Mouse (Mus musculus) urinary bladder, postnatal 14 days (tissue): ENCODE data around the gene Sh3pxd2a.
"Not testable (repeated sequence)": the region's sequence is repeated elsewhere in the genome, so short reads cannot be mapped to it uniquely, and the experiment has no call there.

Source experiments
- DNase-seq: peaks from one replicate; pipeline ENCODE4 v3.0.0; 2021; ENCODE audit warnings: low spot score

The Sh3pxd2a gene

DNA sequence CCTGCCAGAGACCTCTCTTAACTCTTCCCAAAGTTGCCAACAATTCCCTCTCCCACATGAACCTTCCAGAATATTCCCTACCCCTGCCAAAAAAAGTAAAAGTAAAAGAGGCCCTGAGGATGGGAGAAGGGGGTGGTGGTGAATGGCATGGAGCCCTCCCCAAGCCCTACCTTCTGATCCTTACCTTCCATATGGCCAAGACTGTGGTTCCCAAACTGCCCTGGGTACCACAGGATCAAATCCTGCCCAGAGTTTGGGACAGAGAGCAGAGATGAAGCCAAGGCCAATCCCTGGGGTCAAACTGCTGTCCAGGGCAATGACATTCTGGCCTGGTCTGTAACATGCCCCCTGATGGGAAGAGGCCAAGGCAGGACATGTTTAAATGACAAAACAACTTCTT lies 55.1 kb downstream of the Sh3pxd2a start:
- DNase-seq = no peak

DNA sequence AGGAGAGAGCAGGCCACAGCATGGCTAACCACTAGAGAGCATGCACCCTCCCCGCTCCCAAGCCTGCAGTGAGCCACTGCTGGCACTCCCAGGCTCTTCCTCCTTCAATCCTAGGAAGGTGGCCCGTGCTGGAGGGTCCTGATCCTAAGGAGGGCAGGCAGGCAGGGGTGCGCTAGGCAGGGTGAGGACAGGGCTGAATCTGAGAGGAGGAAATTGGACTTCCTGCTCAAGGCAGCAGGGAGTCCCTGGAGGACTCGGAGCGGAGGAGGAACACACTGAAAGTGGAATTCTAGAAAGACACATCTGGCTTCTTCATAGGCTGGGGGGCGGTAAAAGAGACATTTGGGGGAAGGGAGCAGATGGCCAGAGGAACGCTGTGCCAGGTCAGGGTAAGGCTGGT lies 55.5 kb downstream of the Sh3pxd2a start:
- DNase-seq = no peak

DNA sequence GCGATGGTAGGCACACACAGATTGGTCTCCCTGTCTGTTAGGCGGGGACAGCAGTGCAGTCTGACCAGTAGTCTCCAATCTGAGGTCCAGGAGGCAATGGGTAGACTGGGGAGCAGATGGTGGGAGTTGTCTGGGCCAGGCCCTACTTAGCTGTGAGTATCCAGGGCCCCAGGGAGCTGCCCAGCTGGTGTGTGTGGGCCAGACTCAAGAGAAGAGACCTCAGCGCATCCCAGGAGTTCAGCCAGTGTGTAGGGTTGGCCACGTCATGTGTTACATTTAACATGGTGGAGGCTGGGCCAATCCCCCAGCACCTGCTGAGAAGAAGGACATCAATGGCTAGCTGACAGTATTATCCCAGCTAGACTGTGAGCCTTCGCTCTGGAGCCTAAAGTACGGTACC lies 56.9 kb downstream of the Sh3pxd2a start:
- DNase-seq = no peak

- DNase-seq = no peak
Observed at GRCm38 (mm10) chr19:47406524-47406923, 57.7 kb downstream of the Sh3pxd2a start.

DNA sequence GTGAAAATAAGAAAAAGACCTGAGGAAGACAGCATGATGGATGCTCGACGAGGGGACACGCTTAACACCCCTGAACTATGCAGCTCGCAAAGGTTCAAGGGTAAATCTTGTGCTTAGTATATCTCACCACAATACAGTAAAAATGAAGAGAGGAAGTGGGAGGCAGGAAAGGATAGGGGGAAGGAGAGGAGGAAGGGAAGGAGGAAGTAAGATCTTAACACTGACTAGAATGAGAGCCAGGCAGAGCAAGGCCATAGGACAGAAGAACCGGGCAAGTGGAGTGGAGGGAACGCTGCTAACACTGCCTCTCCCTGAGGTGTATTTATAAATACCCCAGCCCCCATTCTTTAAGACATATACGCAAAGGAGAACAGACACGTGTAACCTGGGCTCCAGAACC lies 58.7 kb downstream of the Sh3pxd2a start:
- DNase-seq = no peak

DNA sequence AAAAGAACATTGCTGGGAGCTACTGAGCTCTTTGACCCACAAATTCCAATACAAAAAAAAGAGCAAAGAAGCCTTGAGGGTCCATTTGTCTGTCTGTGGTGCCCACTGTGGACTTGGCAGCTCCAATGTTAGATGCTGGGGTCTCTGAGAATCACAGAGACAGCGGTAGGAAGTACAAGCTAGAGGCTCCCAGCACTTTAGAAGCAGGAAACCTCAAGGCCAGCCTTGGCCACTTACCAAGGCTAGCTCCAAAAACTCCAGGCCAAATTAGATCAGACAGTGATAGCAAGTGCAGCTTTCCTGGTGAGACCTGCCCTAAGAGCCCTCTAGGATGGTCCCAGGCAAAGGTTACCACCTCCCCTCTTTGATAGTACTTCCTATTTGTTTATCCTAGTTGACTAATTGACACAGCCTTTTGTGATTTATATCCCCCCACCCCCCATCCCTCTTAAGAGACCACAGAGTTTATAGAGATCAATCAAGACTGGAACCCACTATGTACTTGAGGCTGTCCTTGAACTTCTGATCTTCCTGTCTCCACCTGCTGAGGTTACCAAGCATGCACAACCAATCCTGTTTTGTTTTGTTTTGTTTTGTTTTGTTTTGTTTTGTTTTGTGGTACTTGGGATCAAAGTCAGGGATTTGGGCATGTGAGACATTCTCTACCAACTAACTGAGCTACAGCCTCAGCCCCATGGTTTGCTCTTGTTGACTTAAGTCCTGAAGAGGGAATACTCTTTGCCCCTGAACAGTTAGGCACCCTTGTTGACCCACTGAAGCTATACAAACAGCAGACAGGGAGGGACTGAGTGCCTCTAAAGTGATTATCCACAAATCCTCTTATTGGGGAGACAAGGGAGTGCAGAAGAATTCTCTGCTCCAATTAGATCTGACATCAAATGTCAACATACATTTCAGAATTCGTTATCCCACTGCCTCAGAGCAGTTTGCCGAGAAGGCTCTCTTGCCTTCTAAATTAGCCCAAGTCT lies 60.5 kb downstream of the Sh3pxd2a start:
- DNase-seq = no peak

- peak; percentile 80 for DNase-seq
Observed at GRCm38 (mm10) chr19:47402976-47403375, 61.2 kb downstream of the Sh3pxd2a start.

DNA sequence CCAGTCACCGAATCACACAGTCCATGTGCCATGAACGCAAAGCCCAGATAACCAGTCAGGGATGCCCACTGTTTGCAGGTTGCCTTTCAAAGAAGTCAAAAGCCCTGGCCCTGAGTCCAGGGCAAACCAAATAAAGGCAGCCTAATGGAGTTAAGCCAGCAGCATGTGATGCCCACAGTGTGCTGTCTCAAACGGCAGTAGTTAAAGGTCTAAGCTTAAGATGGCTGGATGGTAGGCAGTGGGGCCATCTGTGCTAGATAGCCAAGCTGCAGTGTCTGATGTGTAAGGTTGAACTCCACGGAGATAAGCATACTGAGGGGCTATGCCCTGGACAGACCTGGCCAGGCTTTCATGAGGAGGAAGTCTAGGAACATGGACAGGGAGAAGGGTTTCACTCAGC lies 61.7 kb downstream of the Sh3pxd2a start:
- DNase-seq = no peak

DNA sequence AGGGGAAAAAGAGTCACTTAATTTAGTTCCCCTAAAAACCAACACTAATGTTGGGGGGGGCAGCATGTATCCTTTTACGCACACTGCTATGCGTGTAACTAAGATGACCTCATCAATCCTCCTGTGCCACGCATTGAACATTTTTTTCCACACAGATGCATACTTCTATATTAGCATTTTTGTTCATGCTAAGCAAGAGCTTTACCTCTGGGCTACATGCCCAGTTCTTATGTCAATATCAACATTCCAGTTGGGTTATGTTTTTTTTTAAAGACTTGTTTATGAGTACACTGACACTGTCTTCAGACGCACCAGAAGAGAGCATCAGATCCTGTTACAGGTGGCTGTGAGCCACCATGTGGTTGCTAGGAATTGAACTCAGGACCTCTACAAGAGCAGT lies 64.5 kb downstream of the Sh3pxd2a start:
- no peak for DNase-seq

DNA sequence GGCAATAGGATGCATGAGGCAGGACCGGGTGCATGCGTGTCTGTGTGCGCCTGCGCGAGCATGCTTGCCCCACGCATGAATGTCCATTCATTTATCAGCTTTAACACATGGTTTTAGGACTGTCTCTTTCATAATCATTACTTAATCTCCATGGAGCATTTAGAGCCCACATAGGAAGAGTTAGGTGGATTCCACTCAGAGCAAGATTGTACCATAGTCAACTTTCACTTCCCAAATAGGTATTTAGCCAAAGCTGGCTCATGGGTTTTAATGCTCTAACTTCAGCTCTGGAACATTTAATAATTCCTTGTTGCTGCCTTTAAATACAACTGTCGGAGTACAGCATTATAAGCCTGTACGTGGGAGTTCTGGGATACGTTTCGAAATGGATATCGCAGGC lies 65.2 kb downstream of the Sh3pxd2a start:
- no peak for DNase-seq

- DNase-seq = no peak
Observed at GRCm38 (mm10) chr19:47397882-47398671, 66.1 kb downstream of the Sh3pxd2a start.

- DNase-seq = no peak
Observed at GRCm38 (mm10) chr19:47395338-47395737, 68.9 kb downstream of the Sh3pxd2a start.

DNA sequence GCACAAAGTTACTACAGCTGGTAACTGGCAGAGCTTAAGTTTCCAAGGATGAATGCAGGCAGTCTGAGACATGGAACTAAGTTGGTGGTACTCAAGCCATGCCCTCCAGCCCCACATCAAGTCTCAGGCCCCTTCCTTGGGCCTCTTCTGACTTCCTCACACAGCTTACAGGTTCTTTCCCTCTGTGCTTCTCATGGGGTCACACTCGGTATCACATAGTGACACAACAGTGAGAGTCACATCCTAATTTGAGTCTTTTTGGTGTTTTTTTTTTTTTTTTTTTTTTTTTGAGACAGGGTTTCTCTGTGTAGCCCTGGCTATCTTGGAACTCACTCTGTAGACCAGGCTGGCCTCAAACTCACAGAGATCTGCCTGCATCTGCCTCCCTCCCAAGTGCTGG lies 69.4 kb downstream of the Sh3pxd2a start:
- DNase-seq = not testable (repeated sequence)

GRCm38 (mm10) chr19:47390878-47391277 lies 73.3 kb downstream of the Sh3pxd2a start:
- DNase-seq = no peak

DNA sequence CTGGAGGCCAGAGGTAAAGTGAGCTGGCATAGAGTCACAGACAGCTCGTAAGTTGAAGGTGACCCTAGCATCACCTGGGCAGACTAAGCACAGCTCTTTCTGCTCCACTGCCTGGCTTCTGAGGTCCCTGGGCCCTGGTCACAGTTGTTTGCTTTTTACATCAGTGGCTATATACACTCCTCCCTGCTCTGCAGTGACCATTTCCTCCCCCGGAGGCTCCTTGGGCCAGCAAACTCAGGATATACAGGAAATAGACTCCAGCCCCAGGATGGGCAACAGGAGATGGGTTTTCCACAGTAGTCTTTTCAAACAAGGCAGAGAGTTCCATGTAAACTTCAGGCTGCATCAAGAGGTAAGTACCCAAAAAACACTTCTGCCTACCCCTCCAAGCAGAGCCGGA lies 76.3 kb downstream of the Sh3pxd2a start:
- DNase-seq = no peak

GRCm38 (mm10) chr19:47387395-47387794 lies 76.8 kb downstream of the Sh3pxd2a start:
- DNase-seq = no peak

- DNase-seq = no peak
Observed at GRCm38 (mm10) chr19:47385971-47386370, 78.2 kb downstream of the Sh3pxd2a start.

DNA sequence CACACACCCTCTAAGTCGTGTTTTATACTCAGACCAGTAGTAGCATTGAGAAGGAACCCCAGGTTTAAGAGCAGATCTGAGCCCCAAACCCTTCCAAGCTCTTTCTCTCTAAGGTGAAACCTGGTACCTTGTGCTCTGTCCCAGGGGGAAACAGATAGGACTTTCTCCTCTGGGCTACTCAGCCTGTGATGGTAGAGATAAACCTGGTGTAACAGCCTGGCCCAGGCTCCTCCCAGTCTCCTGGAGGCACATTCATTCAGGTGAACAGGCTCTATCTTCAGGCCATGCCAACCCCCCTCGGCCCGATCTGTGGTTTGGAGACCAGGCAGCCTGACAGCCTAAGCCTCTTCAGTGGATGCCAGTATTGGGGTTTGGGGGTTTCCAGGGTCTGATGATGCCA lies 79.6 kb downstream of the Sh3pxd2a start:
- DNase-seq = no peak

DNA sequence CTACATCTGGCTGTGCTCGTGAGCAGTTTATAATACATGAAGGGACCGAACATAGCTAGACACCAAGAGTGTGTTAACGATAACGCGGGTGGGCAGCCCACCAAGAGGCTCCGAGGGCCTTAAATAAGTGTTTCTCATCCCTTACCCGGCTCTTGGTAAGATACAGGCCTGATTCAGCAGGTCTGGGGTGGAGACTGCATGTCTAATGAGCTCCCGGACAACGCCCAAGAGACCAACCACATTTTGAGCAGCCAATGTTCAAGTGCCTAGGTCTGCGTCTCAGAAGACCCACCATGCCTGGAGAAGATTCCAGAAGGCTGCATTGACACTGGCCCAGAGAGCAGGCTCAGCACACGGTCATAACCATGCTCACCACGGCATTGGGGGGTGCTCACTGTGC lies 80.2 kb downstream of the Sh3pxd2a start:
- DNase-seq = no peak

GRCm38 (mm10) chr19:47382268-47382667 lies 81.9 kb downstream of the Sh3pxd2a start:
- DNase-seq = no peak

DNA sequence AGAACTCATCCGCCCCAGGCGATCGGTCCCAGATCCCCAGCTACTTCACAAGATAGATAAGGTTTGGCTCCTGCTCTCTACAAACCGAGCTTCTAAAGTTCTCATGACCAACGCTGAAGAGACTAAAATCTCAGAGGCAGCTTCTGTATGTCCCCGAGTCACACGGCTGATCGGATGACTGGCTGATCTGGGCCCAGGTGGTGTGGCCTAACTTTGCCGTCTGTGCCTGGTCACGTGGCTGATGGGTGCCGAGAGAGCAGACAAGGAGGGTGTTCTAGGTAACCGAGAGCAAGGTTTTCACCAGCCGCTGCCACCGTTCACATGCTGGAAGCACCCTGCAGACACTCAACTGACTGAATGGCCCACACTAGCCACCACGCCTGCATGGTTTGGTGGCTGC lies 83.2 kb downstream of the Sh3pxd2a start:
- DNase-seq = no peak

- no peak for DNase-seq
Observed at GRCm38 (mm10) chr19:47379141-47379540, 85.1 kb downstream of the Sh3pxd2a start.
